Comparison of ENCODE assay signal across 24 mouse cellular contexts in the genomic region with DNA sequence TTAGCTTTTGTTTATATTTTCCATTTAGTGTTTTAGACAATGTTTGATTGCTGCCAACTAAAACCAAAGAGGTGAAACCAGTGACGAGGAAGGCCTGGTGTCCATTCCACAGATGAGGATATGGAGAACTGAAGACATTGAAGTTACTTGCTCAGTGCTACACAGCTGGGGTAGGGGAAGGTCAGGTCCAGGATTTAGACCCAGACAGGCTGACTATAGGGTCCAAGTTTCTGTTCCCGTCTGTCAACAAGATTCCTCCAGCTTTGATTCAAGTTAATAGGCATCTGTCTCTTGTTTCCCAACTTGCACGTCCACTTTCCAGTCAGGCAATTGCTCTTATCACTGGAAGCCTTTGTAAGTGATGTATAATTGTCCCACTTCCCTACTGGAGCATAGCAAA. TPM values are rescaled to one million over a fixed set of nuclear protein-coding genes. Genes with fewer than 3 reads are reported as not detected.
A peak's percentile ranks its signal among the peaks of the same experiment; 100 is the strongest.
DNase-seq lines count a peak whose midpoint lies in the region; ATAC-seq and TF ChIP-seq lines count a peak whose summit lies in the region.
"Had no signal": no experiment of that assay in that cellular context is flagged by ENCODE, and none has a peak within 500 bp of the region (broad histone marks: within the 10 kb centered on the region; RNA-seq: fewer than 3 reads in every experiment).

No protein-coding gene starts in this region.

- no peaks in the 10 kb centered on the region for H3K36me3 ChIP-seq in lung, embryonic 15.5 days
- H3K36me3 ChIP-seq in lung, postnatal 0 days (ENCODE audit: insufficient read depth, low read length) = no peaks in the 10 kb centered on the region
- H3K36me3 ChIP-seq: embryonic facial prominence, embryonic 10.5 days; embryonic facial prominence, embryonic 12.5 days; forebrain, embryonic 15.5 days; G1E had no signal

- peak; percentile 13 for DNase-seq in heart, adult 11 months
- no peak for DNase-seq in heart, postnatal 36 days
- DNase-seq in lung, postnatal 14 days = no peak
- peak; percentile 55 for DNase-seq in lung, postnatal 0 days (ENCODE audit: low spot score)
- no peak for DNase-seq in lung, postnatal 36 days
- DNase-seq: adrenal gland, adult 8-10 months; adrenal gland, postnatal 14 days; adrenal gland, postnatal 36 days; B cell, adult 2 months; cerebellum, adult 11-12 months; cerebellum, adult 2 months; cerebellum, adult 9-10 months; cerebellum, postnatal 10 days; cerebellum, postnatal 25 days had no signal

- H3K27ac ChIP-seq in lung, embryonic 15.5 days = peak overlapping the region; percentile 41; the same call in 1 of the 2 replicates
- H3K27ac ChIP-seq in lung, postnatal 0 days (ENCODE audit: low read length) = no peak overlapping the region
- H3K27ac ChIP-seq: embryonic facial prominence, embryonic 10.5 days; embryonic facial prominence, embryonic 12.5 days; forebrain, embryonic 13.5 days; forebrain, embryonic 15.5 days had no signal

- ATAC-seq in lung, embryonic 15.5 days (ENCODE audit: borderline replicate concordance, extremely low read depth, low FRiP score, low TSS enrichment) = peak; percentile 56; the same call in 1 of the 2 replicates
- peak; percentile 64 for ATAC-seq in lung, postnatal 0 days
- ATAC-seq: activated CD4-positive, CD25-positive, alpha-beta regulatory T cell, adult 4 months; CD4-positive, CD25-positive, alpha-beta regulatory T cell, adult 4 months; forebrain, embryonic 13.5 days; forebrain, embryonic 15.5 days; Patski had no signal

- TF ChIP-seq CTCF in lung, postnatal 0 days (IDR thresholded peaks at IDR 0.05) = no peak

- intact Hi-C loops in heart, postnatal 36 days (cut with DNase I) = no loop called here

- peaks cover 10% of the 10 kb centered on the region for H3K4me1 ChIP-seq in lung, embryonic 15.5 days
- no peaks in the 10 kb centered on the region for H3K4me1 ChIP-seq in lung, postnatal 0 days (ENCODE audit: insufficient read depth, low read depth, low read length)
- H3K4me1 ChIP-seq: embryonic facial prominence, embryonic 12.5 days had no signal

- no peak overlapping the region for H3K9ac ChIP-seq in lung, embryonic 15.5 days
- no peak overlapping the region for H3K9ac ChIP-seq in lung, postnatal 0 days (replicated peaks; ENCODE audit: low read depth)
- H3K9ac ChIP-seq: embryonic facial prominence, embryonic 12.5 days; forebrain, embryonic 13.5 days; forebrain, embryonic 15.5 days had no signal

- TF ChIP-seq EP300 in lung, postnatal 0 days (IDR thresholded peaks at IDR 0.05) = no peak

- no peak overlapping the region for H3K4me3 ChIP-seq in lung, embryonic 15.5 days
- H3K4me3 ChIP-seq in lung, postnatal 0 days (ENCODE audit: low read depth, low read length) = no peak overlapping the region
- H3K4me3 ChIP-seq: embryonic facial prominence, embryonic 10.5 days; embryonic facial prominence, embryonic 12.5 days; forebrain, embryonic 13.5 days; forebrain, embryonic 15.5 days had no signal

- 33% methylated on average over 3 of the region's 3 CpGs for WGBS in lung, embryonic 15.5 days
- 27% methylated on average over 3 of the region's 3 CpGs for WGBS in lung, postnatal 0 days

- no peaks in the 10 kb centered on the region for H3K27me3 ChIP-seq in lung, embryonic 15.5 days
- H3K27me3 ChIP-seq in lung, postnatal 0 days (replicated peaks; ENCODE audit: insufficient read depth, low read length) = no peaks in the 10 kb centered on the region

- H3K9me3 ChIP-seq in lung, embryonic 15.5 days = no peaks in the 10 kb centered on the region
- H3K9me3 ChIP-seq in lung, postnatal 0 days (ENCODE audit: low read length) = no peaks in the 10 kb centered on the region
- H3K9me3 ChIP-seq: embryonic facial prominence, embryonic 10.5 days; embryonic facial prominence, embryonic 12.5 days; forebrain, embryonic 13.5 days; forebrain, embryonic 15.5 days had no signal

- H3K4me2 ChIP-seq in lung, embryonic 15.5 days = peak overlapping the region; percentile 16; the same call in 1 of the 2 replicates
- H3K4me2 ChIP-seq in lung, postnatal 0 days (replicated peaks; ENCODE audit: low read depth, low read length) = 0 out of 2 replicates have a peak overlapping the region, but pooled peaks have one; percentile 1
- H3K4me2 ChIP-seq: embryonic facial prominence, embryonic 12.5 days; forebrain, embryonic 13.5 days; forebrain, embryonic 15.5 days had no signal

RNA-seq across cellular contexts. Expression of a gene that starts 4.6 kb away (rescaled TPM):
- total RNA-seq in heart, postnatal 36 days (2021) = 1 to 10 TPM in 1 of 2 experiments, under 1 TPM in 1; 0.44 to 1.2 TPM
- 12.6 and 12.8 TPM in 2 replicates for polyA plus RNA-seq in lung, embryonic 15.5 days (2015; fragmentation: Nextera tagmentation; extraction: Ambion mirVana)
- polyA plus RNA-seq in lung, postnatal 0 days (2015; fragmentation: Nextera tagmentation; extraction: Ambion mirVana) = 14.5 and 15.1 TPM in 2 replicates
- total RNA-seq: CH12.LX had no signal
- polyA plus RNA-seq: activated CD4-positive, CD25-positive, alpha-beta regulatory T cell, adult 4 months; G1E; Patski had no signal

Comparison
In these comparisons a context has a peak if more than half of its experiments do, and no peak if none do; other contexts are left out.
1. DNase-seq: peak in heart, adult 11 months (single experiment) and lung, postnatal 0 days (single experiment); none in heart, postnatal 36 days (0 of 2), lung, postnatal 14 days (single experiment) and lung, postnatal 36 days (single experiment).